Mouse (Mus musculus) hindbrain, postnatal 0 days (tissue): ENCODE measurements at regions not wholly inside any gene's neighbourhood (a gene's known extent, or its start where the extent isn't known, plus 50 kb on each side); places are given as distances from the start of the nearest gene placed in this dataset.

Experiments used
- ATAC-seq: fragments of 200-750 bp; cut with Nextera tagmentation; 2 replicates; pipeline ENCODE4 v1.8.0; 2017; ENCODE audit warnings: mild to moderate bottlenecking, moderate TSS enrichment, moderate library complexity
- DNase-seq: peaks from one replicate; pipeline ENCODE4 v3.0.0-alpha.2; 2015; ENCODE audit warnings: low spot score
- H3K27ac ChIP-seq: fragments of 300-500 bp; sonication (generic); 2 replicates; pipeline ENCODE4 v1.5.1; 2014; ENCODE audit warnings: mild to moderate bottlenecking
- H3K27me3 ChIP-seq: fragments of 300-500 bp; sonication (generic); 2 replicates; pipeline ENCODE4 v1.6.1; 2014; ENCODE audit warnings: low read length, mixed read lengths; ENCODE audit not compliant: insufficient read depth
- H3K36me3 ChIP-seq: fragments of 300-500 bp; sonication (generic); 2 replicates; pipeline ENCODE4 v1.6.1; 2014; ENCODE audit warnings: low read length, mixed read lengths; ENCODE audit not compliant: insufficient read depth
- H3K4me1 ChIP-seq: fragments of 300-500 bp; sonication (generic); 2 replicates; pipeline ENCODE4 v1.6.1; 2014; ENCODE audit warnings: antibody characterized with exemption, low read length, mixed read lengths; ENCODE audit not compliant: insufficient read depth
- H3K4me2 ChIP-seq: fragments of 300-500 bp; sonication (generic); 2 replicates; pipeline ENCODE4 v1.6.1; 2014; ENCODE audit warnings: low read depth, mild to moderate bottlenecking, low read length, moderate library complexity, mixed read lengths
- H3K4me3 ChIP-seq: fragments of 300-500 bp; sonication (generic); 2 replicates; pipeline ENCODE4 v1.5.1; 2014; ENCODE audit warnings: low read length
- H3K9ac ChIP-seq: fragments of 300-500 bp; sonication (generic); replicated peaks from 2 replicates; pipeline ENCODE4 v1.6.1; 2014; ENCODE audit warnings: mild to moderate bottlenecking, low read length, moderate library complexity, mixed read lengths
- H3K9me3 ChIP-seq: fragments of 300-500 bp; sonication (generic); 2 replicates; pipeline ENCODE4 v1.6.1; 2016; ENCODE audit warnings: low read length, mixed read lengths
- CTCF ChIP-seq: IDR thresholded peaks from 2 replicates; pipeline ENCODE4 v1.5.1; 2016; ENCODE audit warnings: antibody characterized with exemption, control low read depth, low read depth
- whole genome bisulfite sequencing: fragments of 180-500 bp; shearing (Covaris S2); extraction: QIAGEN DNeasy Blood & Tissue Kit; methylation state at CpG from one replicate; pipeline ENCODE4 v1.1.7; 2014; 5-methylcytosine and 5-hydroxymethylcytosine counted together

GRCm38 (mm10) chr11:43338377-43338993 lies 87.6 kb downstream of the Pttg1 start:
- no peak for TF ChIP-seq CTCF
- DNase-seq (no peak), ATAC-seq (0 out of 2 replicates have a peak, but pooled peaks have one; percentile 27)
- H3K4me3 ChIP-seq: no peak overlapping the region
- H3K4me1 ChIP-seq: no peaks in the 10 kb centered on the region
- 79% methylated on average over 2 of the region's 2 CpGs for WGBS
- H3K36me3 ChIP-seq: no peaks in the 10 kb centered on the region
- H3K27ac ChIP-seq: no peak overlapping the region
- no peaks in the 10 kb centered on the region for H3K9me3 ChIP-seq
- H3K4me2 ChIP-seq: no peak overlapping the region
- no peak overlapping the region for H3K9ac ChIP-seq
- no peaks in the 10 kb centered on the region for H3K27me3 ChIP-seq

GRCm38 (mm10) chr11:43335668-43336265 lies 90.3 kb downstream of the Pttg1 start:
- Histone ChIP-seq H3K27ac (no peak overlapping the region), H3K9ac (no peak overlapping the region), H3K4me1 (no peaks in the 10 kb centered on the region), H3K27me3 (no peaks in the 10 kb centered on the region), H3K9me3 (no peaks in the 10 kb centered on the region), H3K36me3 (no peaks in the 10 kb centered on the region), H3K4me3 (no peak overlapping the region), H3K4me2 (no peak overlapping the region)
- WGBS: 55% methylated on average over 7 of the region's 7 CpGs
- ATAC-seq (no peak), DNase-seq (no peak)
- no peak for TF ChIP-seq CTCF

- no peak overlapping the region for H3K27ac ChIP-seq
- DNase-seq: no peak
- no peaks in the 10 kb centered on the region for H3K9me3 ChIP-seq
- H3K4me1 ChIP-seq: no peaks in the 10 kb centered on the region
- H3K36me3 ChIP-seq: no peaks in the 10 kb centered on the region
- no peak overlapping the region for H3K9ac ChIP-seq
- H3K4me3 ChIP-seq: no peak overlapping the region
- no peak for ATAC-seq
- WGBS: 67% methylated on average over 4 of the region's 4 CpGs
- no peaks in the 10 kb centered on the region for H3K27me3 ChIP-seq
- H3K4me2 ChIP-seq: no peak overlapping the region
- no peak for TF ChIP-seq CTCF
These were observed 92.5 kb downstream of the Pttg1 start for GRCm38 (mm10) chr11:43333547-43333946.

GRCm38 (mm10) chr11:43313996-43314395 lies 112.1 kb downstream of the Pttg1 start:
- Histone ChIP-seq H3K9ac (no peak overlapping the region), H3K4me1 (no peaks in the 10 kb centered on the region), H3K36me3 (no peaks in the 10 kb centered on the region), H3K27me3 (no peaks in the 10 kb centered on the region), H3K4me2 (no peak overlapping the region), H3K9me3 (no peaks in the 10 kb centered on the region), H3K27ac (no peak overlapping the region), H3K4me3 (no peak overlapping the region)
- ATAC-seq (no peak), DNase-seq (no peak)
- WGBS: 80% methylated on average over 4 of the region's 4 CpGs
- no peak for TF ChIP-seq CTCF
